Mouse (Mus musculus): Measurements from ENCODE around the gene Gm10439. TPM values are rescaled to one million over a fixed set of nuclear protein-coding genes. Genes with fewer than 3 reads are reported as not detected.
"Not testable (repeated sequence)": the region's sequence is repeated elsewhere in the genome, so short reads cannot be mapped to it uniquely, and the experiment has no call there.

Gm10439 gene
- not detected for total RNA-seq (2021)
- long read RNA-seq, experiment 1: 0 reads
- long read RNA-seq, experiment 2: 0 reads

DNA sequence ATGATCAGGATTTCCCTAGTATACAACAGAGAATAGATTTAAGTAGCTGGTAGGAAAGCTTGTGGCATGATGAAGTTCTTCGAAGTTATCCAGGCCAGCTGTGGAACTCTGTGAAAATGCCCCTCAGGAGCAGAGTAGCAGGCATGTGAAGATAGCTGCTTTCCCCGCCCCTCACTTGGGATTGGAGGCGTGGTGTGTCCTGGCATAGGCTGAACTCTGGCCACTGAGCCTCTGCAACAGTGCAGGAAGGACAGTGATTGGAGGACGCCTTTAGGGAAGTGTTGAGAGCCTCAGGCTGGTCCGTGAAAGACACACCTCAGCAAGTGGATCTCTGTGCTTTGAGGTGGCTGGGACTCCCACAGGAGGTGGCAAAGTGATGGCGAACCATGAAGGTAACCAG is at the start of gene Gm10439:
Gene Gm10439, plus strand, starts transcription at position 301 of the 400 bp plus-strand sequence.
- DNase-seq (ENCODE audit: low spot score in 2 of 2): not testable (repeated sequence)

Other genes starting within 250 kb of the Gm10439 start
- gene Gm15085, start 147.0 kb upstream of the Gm10439 start, total RNA-seq (2021): not detected
- gene Gm15097, start 189.9 kb downstream of the Gm10439 start, total RNA-seq (2021): not detected